Mouse (Mus musculus): ENCODE data around the gene Gphb5.

DNA sequence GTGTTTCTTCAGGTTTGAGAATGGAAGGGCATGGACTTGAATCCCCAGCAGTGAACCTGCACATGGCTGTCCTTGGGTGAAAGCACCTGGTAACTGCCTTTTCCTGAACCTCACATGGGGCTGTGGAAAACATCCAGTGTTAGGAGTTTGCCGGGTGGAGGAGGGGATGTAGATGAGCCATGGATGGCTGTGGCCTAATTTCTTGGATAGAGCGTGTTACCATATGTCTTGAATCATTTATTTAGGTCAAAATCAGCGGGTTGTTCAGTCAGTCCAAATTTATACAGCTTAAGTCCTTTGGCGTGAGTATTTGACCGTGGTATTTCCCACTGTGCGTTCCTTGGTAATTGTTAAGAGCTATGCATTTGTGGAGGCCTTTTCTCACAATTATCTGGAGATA is 40.5 kb downstream of the Gphb5 start:
- TF ChIP-seq CTCF (IDR thresholded peaks at IDR 0.05; ENCODE audit: control insufficient read depth, insufficient read depth, low read length) (no peak), POLR2A (IDR thresholded peaks at IDR 0.05; ENCODE audit: borderline replicate concordance, control insufficient read depth, low read depth, low read length) (no peak)

Data from bone marrow, adult 2 months (tissue).